Mouse (Mus musculus) heart, postnatal 14 days (tissue): ENCODE results near the gene Cryab. TPM values are rescaled to one million over a fixed set of nuclear protein-coding genes. Genes with fewer than 3 reads are reported as not detected.

ENCODE experiments used
- DNase-seq, 2 experiments: peaks; one replicate each; pipeline ENCODE4 v3.0.0; 2021 to 2022
- intact Hi-C: fragments of 180-260 bp; cut with DNase I; formaldehyde crosslinking; loops from one replicate; pipeline ENCODE4 v1.15.1; 2025
- long read RNA-seq, 2 experiments: library from polyadenylated mRNA; stranded (forward); transcript quantifications; one replicate each; pipeline ENCODE4 v2.0.0; 2021
- total RNA-seq, 2 experiments: library from RNA; stranded (reverse); gene quantifications; 2 replicates each; pipeline ENCODE4 v1.2.3; 2021

Gene Cryab
- total RNA-seq, result 1,000 to 10,000 TPM; 1,337 to 1,386 TPM
- long read RNA-seq, experiment 1, transcript Cryab-204 (2 exons, 585 nt), result minor isoform, 5 of 862 reads
- long read RNA-seq, experiment 1, transcript Cryab-205 (4 exons, 836 nt), result minor isoform, 7 of 862 reads
- long read RNA-seq, experiment 1, transcript Cryab-201 (3 exons, 946 nt), result major isoform, 832 of 862 reads
- long read RNA-seq, experiment 1, partial matches to known transcripts, result 1 of 862 reads
- long read RNA-seq, experiment 1, other reads (novel, unspliced or antisense), result 14 of 862 reads
- long read RNA-seq, experiment 2, transcript Cryab-205 (4 exons, 836 nt), result minor isoform, 6 of 728 reads
- long read RNA-seq, experiment 2, transcript Cryab-201 (3 exons, 946 nt), result major isoform, 699 of 728 reads
- long read RNA-seq, experiment 2, partial matches to known transcripts, result 1 of 728 reads
- long read RNA-seq, experiment 2, other reads (novel, unspliced or antisense), result 11 of 728 reads

GRCm38 (mm10) chr9:50751323-50751722 is at the start of gene Cryab:
Cryab (plus strand) TSS chr9:50751325.
- peak; percentile 29 to 48 for DNase-seq
- intact Hi-C loops, result no loop called here

DNA sequence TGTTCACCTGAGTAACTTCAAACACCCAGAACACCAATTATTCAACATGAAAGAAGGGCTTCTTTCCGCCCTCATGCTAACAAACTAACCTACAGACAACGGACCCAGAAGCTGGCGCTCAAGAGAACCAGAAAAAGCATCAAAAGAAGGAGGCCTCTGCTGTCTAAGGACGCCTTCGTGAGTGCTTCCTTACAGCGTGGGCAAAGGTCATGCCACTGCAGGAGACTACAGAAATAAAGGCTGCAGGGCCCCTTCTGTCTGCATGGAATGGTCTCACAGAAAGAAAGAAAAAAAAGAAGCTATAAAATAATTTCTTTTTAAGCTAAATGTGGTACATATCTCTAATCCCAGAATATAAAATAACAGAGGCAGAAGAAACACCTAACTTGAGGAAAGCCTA is 46.2 kb upstream of the Cryab start:
- intact Hi-C loops, result loop anchor here (5.0 kb wide), 1 partner anchor 62 kb away; the partner anchor contains the start of gene Fdxacb1
- no peak for DNase-seq

DNA sequence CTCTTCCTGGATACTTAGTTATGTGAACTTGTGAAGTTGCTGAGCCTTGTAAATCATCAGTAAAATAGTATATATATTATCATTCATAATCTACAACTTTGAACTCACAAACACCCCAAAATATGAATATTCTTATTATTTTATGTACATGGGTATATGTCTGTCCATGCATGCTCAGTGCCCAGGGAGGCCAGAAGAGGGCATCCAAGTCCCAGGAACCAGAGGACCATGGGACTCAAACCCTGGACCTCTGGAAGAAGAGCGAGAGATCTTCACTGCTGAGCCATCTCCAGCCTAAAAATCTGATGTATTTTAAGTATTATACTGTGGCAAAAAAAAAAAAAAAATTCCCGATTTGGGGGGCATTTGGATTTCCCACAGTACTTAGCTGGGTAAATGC is 42.0 kb upstream of the Cryab start:
- DNase-seq, result peak; percentile 44 to 45
- intact Hi-C loops, result loop anchor here (2.0 to 5.0 kb wide), 2 partner anchors 26 to 58 kb away; partner anchors contain the start of gene Fdxacb1

GRCm38 (mm10) chr9:50711337-50711736 is 39.8 kb upstream of the Cryab start:
- intact Hi-C loops, result no loop called here
- DNase-seq, result no peak

DNA sequence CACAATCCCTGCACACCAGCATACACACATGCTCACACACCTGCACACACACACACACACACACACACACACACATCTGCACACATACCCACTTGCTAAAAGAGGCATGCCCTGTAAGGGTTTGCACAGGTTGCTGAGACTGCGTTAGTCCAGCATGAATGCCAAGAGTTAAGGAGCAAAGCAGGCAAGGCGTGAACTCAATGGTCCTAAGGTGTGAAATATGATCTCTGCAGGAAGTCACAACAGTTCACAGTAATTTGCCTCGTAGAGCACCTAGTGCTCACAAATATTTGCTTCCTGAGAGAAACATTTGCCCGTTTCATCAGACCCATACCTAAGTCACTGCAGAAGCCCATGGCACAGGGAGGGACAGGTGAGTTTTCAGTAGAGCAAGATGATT is 36.9 kb upstream of the Cryab start:
- DNase-seq, result no peak
- intact Hi-C loops, result no loop called here

DNA sequence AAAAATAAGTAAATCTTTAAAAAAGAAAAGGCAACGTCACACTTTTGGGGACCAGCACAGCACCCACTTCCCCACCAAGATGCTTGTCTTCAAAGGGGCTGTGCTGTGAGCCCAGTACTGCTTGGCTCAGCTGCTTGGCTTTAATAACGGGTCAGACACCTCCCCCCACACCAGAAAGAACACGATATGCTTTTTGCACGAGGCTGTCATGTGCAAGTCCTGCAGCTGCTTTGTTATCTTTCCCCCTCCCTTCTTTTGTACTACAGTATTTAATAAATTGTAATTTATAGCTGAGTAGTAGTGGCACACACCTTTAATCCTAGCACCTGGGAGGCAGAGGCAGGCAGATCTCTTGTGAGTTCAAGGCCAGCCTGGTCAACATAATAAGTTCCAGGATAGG is 32.2 kb upstream of the Cryab start:
- intact Hi-C loops, result no loop called here
- DNase-seq, result no peak

GRCm38 (mm10) chr9:50721061-50721460 is 30.1 kb upstream of the Cryab start:
- DNase-seq, result no peak
- intact Hi-C loops, result no loop called here

DNA sequence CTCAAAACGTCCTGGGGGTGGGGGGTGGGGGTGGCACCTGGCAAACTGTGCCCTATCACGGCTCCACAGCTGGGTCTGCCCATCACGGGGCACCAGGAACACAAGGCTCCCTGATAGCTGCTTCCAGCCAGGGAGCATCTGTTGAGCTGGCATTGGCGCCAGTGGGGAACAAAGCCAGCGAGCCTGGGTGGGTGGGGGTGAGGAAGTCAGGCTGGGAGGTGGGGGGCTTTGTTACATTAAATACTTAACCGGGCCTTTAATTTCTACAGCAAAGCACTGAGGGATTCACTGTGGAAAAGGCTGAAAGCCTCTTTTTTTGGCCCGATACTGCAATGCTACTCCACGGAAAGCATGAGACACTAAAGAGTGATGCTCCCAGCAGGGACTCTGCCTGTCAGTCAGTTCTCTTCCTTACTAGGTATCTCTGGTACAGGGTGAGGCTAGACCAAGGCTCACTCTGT is 28.6 kb upstream of the Cryab start:
- DNase-seq, result peak in 1 of 2 experiments; percentile 40
- intact Hi-C loops, result no loop called here

DNA sequence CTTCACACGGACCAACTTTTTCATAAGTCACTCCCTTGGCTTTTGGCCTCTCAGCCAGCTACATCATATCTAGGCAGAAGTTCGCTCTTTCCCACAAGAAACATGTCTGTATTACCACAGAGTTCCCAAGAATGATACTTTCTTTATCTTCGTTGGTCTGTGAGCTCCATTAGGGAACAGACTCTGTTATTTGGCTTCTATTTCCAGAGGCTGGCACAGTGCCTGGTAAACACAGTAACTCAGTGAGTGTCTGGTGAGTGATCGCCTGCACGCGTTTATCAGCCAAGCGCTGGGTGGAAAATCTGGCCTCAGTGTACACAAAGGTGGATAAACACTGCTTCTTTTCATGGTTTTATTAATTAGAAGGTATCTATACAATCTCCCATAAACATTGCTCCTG is 27.7 kb upstream of the Cryab start:
- intact Hi-C loops, result no loop called here
- peak; percentile 77 to 90 for DNase-seq

- no peak for DNase-seq
- intact Hi-C loops, result no loop called here
Measured at GRCm38 (mm10) chr9:50724147-50724546, 27.0 kb upstream of the Cryab start.

- DNase-seq, result no peak
- intact Hi-C loops, result loop anchor here (5.0 kb wide), 1 partner anchor 38 kb away; no protein-coding TSS in a partner anchor
Measured at GRCm38 (mm10) chr9:50724661-50725330, 26.3 kb upstream of the Cryab start.

DNA sequence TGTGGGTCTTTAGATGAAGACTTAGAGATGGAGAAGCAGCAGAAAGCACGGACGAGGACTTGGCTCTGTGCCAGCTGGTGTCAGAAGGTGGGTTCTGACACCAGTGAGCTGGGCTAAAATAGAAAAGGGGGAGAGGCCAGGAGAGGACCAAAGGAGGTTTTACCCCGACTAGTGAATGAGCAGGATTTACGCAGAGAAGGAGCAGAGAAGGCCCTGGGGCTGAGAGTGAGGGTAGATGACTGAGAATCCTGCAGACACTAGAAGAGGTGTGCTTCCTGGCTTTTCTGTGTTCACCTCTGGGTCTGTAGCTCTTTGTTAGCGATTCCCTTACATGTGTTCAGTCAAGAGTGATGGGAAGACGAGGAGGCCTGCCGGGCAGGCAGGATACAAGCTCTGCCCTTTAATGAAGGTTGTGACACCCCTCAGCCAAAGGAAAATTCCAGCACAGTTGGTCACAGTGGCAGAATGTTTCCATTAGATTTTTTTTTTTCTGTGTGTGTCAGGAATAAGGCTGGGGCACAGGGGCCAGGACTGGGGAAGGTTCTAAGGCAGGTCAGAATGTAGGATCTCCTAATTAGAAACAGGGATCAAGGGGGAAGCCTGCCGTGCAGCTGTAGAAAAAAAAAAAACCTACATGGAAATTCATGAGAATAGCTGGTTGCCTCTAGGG is 25.1 kb upstream of the Cryab start:
- intact Hi-C loops, result loop anchor here (5.0 kb wide), 1 partner anchor 36 kb away; no protein-coding TSS in a partner anchor
- DNase-seq, result no peak

- intact Hi-C loops, result loop anchor here (5.0 kb wide), 1 partner anchor 35 kb away; no protein-coding TSS in a partner anchor
- DNase-seq, result peak in 1 of 2 experiments; percentile 26
Measured at GRCm38 (mm10) chr9:50727171-50727924, 23.8 kb upstream of the Cryab start.

- intact Hi-C loops, result loop anchor here (5.0 kb wide), 1 partner anchor 34 kb away; no protein-coding TSS in a partner anchor
- peak; percentile 73 to 76 for DNase-seq
Measured at GRCm38 (mm10) chr9:50727925-50728651, 23.0 kb upstream of the Cryab start.

- intact Hi-C loops, result loop anchor here (5.0 kb wide), 1 partner anchor 33 kb away; no protein-coding TSS in a partner anchor
- no peak for DNase-seq
Measured at GRCm38 (mm10) chr9:50729600-50729999, 21.5 kb upstream of the Cryab start.

GRCm38 (mm10) chr9:50732560-50732959 is 18.6 kb upstream of the Cryab start:
- no peak for DNase-seq
- intact Hi-C loops, result no loop called here

GRCm38 (mm10) chr9:50734989-50735388 is 16.1 kb upstream of the Cryab start:
- intact Hi-C loops, result loop anchor here (2.0 kb wide), 1 partner anchor 26 kb away; no protein-coding TSS in a partner anchor

DNA sequence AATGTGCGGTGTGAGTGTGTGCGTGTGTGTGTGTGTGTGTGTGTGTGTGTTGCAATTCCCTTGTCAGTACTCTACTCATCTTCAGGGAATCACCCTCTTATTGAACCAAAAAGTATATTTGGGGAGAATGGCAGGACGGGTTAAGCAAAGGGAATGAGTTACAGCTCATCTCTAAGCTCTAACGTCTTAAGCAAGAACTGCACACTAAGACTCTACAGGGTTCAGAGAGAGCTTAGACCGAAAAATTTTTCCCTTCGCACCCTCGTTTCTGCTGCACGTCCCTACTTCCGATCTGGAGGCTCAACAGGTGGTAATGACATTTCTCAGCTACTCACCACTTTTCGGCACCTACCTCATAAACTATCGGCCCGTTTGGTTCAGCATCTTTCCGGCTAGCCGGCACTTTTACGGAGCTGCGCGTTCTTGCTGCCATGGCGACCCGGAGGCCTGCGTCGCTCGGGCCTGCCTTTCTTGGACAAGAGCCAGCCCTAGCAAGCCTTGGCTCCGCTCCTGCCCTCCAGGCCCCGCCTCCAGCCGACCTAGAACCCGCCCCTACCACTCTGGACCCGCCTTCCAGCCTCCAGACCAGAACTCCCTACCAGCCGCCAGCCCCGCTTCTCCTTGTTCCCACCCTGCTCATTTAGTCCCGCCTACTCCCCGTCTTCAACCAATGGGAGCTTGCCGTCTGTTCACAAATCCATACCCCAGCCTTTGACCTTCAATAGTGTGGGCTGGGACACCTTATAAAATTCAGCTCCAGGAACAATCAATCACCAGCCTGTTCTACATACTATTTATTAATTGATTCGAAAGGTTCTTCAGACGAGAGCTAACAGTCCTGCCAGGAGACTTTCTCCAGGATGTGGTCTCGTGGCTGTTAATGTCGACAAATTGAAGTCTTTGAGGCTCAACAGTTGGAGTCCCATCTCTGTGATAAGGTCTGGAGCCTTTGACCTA is 11.9 kb upstream of the Cryab start, which contains the start of gene Dixdc1:
Gene Dixdc1 (minus strand): TSS at position 604 of the 957 bp plus-strand sequence.
- intact Hi-C loops, result no loop called here
- DNase-seq, result peak; percentile 91 to 96

More at GRCm38 (mm10) chr9:50734989-50735388, 16.1 kb upstream of the Cryab start:
- peak; percentile 61 to 72 for DNase-seq
